Mouse (Mus musculus) B cell, adult 67 days (primary cell): ENCODE data around the gene Psma6. TPM values are rescaled to one million over a fixed set of nuclear protein-coding genes. Genes with fewer than 3 reads are reported as not detected.

Source experiments
- total RNA-seq, 2 experiments: library from RNA; stranded (reverse); gene quantifications; 4 replicates each; pipeline ENCODE4 v1.2.4; 2023

Gene Psma6
- 100 to 1,000 TPM in 1 of 2 experiments, 10 to 100 TPM in 1; 93.4 to 101 TPM for total RNA-seq

GRCm38 (mm10) chr12:55384023-55384749 lies at the start of gene Psma6:
TSS of gene Psma6 (plus strand) at chr12:55384222.

Other genes with a start within 250 kb of the Psma6 start
- 10 to 100 TPM; 23.4 to 27.3 TPM for gene Srp54b, start 229.1 kb upstream of the Psma6 start, total RNA-seq
- 1 to 10 TPM in 1 of 2 experiments, not detected in 1; 8.4 TPM for gene 1700047I17Rik2, start 184.6 kb upstream of the Psma6 start, total RNA-seq
- 10 to 100 TPM; 23.0 to 26.2 TPM for gene Srp54c, start 154.1 kb upstream of the Psma6 start, total RNA-seq
- gene 1110008L16Rik, start 84.6 kb upstream of the Psma6 start, total RNA-seq: 10 to 100 TPM; 10.5 to 12.7 TPM
- gene Ppp2r3c, start 81.2 kb upstream of the Psma6 start, total RNA-seq: 10 to 100 TPM; 21.7 to 22.6 TPM
- 100 to 1,000 TPM; 214 to 222 TPM for gene Nfkbia, start 108.4 kb downstream of the Psma6 start, total RNA-seq
- gene Aldoart2, start 181.0 kb downstream of the Psma6 start, total RNA-seq: not detected
- not detected for gene Insm2, start 215.2 kb downstream of the Psma6 start, total RNA-seq